Mouse (Mus musculus) embryo, embryonic 10 days (tissue): ENCODE data around the gene Pmvk.

Experiments used
- DNase-seq: peaks from one replicate; pipeline ENCODE4 v3.0.0-alpha.2; 2015; ENCODE audit warnings: low spot score

The Pmvk gene

GRCm38 (mm10) chr3:89454401-89455177, at the start of gene Pmvk:
TSS of gene Pmvk (plus strand) at chr3:89454541.
- DNase-seq = no peak

DNA sequence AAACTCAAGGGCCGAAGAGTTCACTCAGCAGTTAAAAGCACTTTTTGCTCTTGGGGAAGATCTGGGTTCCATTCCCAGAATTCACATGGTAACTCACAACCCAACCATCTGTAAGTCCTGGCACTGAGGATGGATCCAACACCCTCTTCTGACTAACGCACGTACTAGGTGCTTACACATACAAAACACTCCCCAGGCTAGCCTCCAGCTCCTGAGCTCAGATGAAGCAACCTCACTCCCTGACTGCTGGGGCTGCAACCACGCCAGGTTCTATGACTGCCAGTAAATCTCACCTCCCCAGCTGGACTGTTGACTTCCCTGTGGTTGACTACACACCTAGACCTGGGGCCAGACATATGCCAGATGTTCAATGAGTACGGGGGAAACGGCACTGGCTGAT, 47.5 kb upstream of the Pmvk start:
- no peak for DNase-seq

DNA sequence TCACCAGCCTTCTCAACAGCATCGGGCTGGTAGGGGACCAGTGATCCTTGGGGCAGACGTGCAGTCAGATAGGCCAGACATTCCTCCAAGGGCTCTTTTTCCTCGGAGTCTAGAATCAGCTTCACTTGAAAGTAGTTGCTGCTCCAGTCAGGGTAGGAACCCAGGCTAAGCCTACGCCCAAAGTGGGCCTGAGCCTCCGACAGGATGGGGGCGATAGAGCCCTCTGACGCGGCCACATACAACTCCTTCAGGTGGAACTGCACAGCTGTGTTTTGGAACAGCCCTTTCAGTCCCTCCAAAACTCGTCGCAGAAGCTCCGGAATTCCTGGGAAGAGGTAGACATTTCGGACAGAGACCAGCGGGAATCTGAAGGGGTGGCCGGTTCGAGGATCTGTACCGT, 45.9 kb upstream of the Pmvk start:
- DNase-seq = no peak

- no peak for DNase-seq
These were observed 44.6 kb upstream of the Pmvk start for GRCm38 (mm10) chr3:89409701-89410100.

DNA sequence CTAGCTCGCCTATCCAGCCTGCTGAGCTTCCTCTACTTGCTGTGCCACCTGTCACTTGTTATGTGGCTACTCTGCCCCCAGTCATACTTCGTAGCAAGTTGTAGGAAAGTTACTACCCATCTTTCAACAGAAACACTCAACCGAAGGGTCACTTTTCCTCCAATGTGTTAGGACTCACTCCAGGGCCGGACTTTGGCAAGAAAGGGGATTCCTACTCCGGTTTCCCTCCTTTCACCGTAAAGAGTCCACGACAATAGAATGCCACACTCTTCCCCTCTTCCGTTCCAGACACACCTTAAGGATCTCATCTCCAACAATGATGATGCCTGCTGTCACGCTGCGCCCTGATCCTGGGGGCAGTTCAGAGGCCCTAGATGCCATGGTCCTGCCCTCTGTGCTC, 43.5 kb upstream of the Pmvk start:
- no peak for DNase-seq

- DNase-seq = peak; percentile 100
These were observed 42.6 kb upstream of the Pmvk start, which contains the start of gene Flad1 for GRCm38 (mm10) chr3:89411490-89412393. TSS of gene Flad1 (minus strand) at chr3:89411870.

DNA sequence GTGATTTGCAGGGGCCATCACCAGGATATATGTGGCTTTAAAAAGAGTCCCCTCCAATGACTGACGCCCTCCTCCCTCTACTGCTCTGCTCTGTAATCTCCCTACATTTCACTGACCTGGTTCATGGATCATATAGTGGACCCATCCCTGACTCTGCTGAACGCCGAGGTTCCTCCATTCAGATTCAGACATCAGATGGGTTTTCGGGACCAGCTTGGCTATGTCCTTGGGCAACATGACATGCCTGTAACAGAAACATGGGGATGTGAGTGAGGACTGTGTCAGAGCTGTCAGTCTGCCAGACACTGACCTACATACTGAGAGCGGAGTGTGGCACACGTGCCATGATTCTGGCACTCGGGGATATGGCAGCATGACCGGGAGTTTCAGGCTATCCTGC, 38.2 kb upstream of the Pmvk start:
- DNase-seq = no peak

- no peak for DNase-seq
These were observed 37.2 kb upstream of the Pmvk start for GRCm38 (mm10) chr3:89417131-89417530.

- DNase-seq = peak; percentile 88
These were observed 36.5 kb upstream of the Pmvk start for GRCm38 (mm10) chr3:89417840-89418169.

DNA sequence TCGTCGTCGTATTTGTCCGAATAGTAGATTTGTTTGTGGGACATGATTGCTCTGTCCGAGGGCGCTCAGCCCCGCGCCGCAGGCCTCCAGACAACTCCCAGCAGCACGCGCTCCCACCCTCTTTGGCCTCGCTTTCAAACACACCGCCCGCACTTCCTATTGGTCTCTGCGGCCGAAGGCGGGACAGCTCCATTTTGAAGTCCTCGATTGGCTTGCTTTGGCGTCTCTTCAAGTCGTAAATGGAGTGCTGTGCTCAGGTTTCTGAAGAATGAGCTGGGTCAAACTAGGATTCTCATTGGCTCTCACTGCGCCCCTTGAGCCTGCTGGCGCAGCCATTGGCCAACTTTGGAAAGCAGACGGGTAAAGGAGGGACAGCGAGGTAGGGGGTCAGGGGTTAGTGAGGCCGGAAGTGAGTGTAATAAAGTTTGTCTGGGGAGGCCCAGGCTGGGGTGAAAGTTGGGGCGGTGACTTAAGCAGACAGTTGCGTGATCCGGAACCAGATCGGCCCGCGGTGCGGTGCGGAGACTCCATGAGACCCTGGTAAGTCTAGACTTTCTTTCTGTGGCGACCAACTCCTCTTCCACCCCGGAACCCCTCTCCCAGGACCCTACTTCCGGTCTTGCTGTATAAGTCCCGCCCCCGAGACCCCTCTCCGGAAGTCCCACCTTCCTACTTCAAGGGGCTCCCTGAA, 36.0 kb upstream of the Pmvk start, which contains the start of the genes Cks1b and Shc1:
Cks1b (minus strand) TSS at position 214 of the 691 bp plus-strand sequence.
Shc1 (plus strand) TSS at position 274 of the 691 bp plus-strand sequence.
- peak; percentile 98 for DNase-seq

DNA sequence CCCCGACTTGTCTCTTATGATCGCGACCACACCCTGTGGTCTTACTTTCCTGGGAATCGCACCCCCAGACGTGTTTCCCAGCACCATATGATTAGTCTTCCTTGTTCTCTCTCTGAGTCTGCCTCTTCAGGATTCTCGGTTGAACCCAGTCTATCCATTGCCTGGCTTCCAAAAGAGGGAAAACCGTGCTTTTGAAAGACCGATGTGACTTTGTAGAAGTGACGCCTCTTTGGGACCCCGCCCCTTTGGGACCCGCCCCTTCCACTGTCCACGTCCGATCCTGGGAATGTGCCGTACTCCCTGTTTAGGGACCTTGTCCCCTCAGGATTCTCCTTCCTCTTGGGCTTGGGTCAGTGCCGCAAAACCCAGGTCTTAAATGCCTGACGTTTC, 35.5 kb upstream of the Pmvk start:
- peak; percentile 81 for DNase-seq

DNA sequence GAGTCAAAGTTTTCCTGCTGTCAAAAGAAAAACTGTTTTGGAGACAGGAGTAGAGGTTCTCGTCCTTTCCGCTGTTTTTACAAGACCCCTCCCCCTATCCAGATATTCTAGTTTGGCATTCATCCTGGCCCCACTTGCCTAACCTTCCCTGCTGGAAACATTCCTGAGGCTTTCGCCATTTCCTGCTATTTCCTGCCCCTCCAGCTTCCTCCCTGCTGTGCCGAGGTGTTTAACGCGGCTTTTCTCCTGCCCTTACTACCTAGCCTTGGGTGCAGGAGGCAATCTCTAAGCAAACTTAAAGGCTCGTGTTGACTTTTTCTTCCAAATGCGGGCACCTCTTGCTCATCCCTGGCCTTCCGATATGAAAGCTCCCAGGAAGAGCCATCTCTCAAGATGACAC, 34.8 kb upstream of the Pmvk start:
- DNase-seq = peak; percentile 66

DNA sequence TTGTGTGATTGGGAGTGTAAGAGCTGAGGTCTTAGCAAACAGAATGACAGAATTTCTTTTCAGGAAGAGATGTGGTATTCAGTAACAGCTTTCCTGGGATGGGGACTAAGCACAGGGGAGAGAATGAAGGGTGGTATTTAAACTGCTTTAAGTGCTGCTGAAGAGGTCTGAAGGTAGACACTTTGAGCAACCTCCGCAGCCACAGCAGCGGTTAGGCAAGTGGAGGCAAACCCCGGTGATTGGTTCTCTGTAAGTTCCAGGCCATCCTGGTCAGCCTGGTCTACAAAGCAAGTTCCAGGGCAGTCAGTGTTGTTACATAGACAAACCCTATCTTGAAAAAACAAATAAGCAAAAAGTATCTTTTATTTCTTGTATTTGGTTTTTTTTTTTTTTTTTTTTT, 34.4 kb upstream of the Pmvk start:
- DNase-seq = no peak

DNA sequence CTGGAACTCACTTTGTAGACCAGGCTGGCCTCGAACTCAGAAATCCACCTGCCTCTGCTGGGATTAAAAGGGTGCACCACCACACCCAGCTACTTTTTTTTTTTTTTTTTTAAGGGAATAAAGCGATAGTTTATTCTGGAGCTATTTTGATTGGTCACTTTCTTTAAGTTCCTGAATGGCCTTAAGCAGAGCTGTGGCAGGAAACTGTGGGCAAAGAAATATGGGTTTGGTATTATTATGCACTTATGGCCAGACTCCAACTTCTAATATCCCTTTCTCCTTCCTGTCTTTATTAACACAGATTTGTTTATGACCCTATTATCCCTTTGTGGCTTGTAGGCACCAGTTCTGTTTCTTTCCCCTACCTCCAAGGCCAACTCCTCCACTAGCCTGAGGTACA, 33.9 kb upstream of the Pmvk start:
- DNase-seq = no peak

DNA sequence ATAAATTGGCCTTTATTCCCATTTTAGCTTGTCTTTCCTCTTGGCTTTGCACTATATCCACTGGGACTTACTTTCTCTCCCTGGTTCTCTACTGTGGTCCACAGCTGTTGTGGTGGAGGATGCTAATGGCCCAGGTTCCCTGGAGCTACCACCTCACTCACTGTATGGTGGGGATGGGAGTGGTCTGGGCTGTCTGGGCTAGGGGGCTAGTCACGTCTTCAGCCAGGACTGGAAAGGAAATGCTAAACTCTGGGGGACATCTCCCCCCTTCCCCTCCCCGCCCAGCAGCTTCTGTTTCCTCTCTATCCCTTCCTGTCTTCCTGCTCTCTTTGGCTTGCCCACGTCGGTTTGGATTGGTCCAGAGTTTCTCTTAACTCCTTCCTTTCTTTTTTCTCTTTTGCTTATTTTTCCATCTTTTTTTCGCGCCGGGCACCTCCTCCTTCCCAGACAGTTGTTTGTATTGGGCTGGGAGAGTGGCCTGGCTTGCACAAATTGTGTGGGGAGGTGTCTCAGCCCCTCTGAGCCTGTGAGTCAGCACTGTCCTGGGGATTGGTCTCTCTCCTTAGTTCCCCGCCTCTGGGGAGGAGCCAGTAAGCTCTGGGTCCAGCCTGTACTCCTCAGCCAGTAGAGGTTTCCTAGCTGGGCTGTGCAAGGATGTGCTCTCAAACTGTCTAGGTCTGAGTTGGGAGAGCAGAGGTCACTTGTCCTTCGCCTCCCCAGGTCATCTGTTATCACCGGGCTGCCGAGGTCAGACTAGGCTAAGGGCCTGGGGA, 33.2 kb upstream of the Pmvk start:
- DNase-seq = peak; percentile 91

- no peak for DNase-seq
These were observed 32.4 kb upstream of the Pmvk start for GRCm38 (mm10) chr3:89421810-89422473.

- DNase-seq = no peak
These were observed 31.7 kb upstream of the Pmvk start for GRCm38 (mm10) chr3:89422556-89423205.

DNA sequence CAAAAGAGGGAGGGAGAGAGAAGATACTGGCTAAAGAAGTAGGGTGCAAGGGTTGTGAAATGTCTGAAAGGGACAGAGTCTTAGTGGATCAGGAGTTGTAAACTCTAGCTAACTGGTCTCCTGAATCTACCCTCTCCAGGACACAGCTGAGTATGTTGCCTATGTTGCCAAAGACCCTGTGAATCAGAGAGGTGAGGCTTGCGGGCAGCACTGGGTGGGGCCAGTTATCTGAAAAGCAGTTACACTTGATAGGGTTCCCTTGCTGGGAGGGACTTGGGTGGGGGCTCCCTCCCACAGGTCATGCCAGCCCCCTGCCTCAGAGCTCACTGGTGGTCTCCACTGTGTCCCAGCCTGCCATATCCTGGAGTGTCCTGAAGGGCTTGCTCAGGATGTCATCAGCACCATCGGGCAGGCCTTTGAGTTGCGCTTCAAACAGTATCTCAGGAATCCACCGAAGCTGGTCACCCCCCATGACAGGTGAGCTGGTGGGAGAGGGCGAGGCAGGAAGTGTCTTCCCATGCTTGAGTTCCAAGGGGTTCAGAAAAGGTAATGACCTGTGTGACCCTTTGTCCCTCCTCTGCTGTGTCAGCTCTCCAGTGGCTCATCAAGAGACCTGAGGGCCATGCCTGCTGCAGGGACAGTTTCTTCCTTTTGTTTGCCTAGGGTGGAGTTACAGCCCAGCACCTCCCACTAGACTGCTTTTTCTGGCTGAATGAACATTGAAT, 29.8 kb upstream of the Pmvk start:
- DNase-seq = no peak

- DNase-seq = no peak
These were observed 29.2 kb upstream of the Pmvk start for GRCm38 (mm10) chr3:89425141-89425525.

GRCm38 (mm10) chr3:89425876-89426275, 28.5 kb upstream of the Pmvk start:
- DNase-seq = no peak
